ENCODE assay signal across 14 mouse cellular contexts in the genomic region with DNA sequence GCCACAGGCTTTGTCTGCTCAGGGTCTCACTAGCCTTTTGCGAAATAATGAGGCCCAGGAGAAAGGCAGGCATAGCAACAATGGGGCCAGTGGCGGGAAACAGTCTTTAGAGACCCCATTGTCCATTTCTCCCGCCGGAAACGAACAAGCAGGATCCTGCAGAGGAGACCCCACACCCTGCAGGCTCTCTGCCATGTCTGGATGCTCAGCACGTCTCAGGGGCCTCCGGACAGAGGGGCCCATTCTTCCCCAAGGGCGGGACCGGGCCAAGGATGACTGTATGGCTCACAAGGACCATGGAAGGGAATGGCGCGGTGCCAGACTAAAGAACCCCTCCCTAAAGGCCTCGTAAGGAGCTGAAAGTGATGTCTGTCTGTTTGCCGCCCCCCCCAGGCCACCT. TPM values are rescaled to one million over a fixed set of nuclear protein-coding genes. Genes with fewer than 3 reads are reported as not detected.
DNase-seq lines count a peak whose midpoint lies in the region; ATAC-seq and TF ChIP-seq lines count a peak whose summit lies in the region.
"Had no signal": no experiment of that assay in that cellular context is flagged by ENCODE, and none has a peak within 500 bp of the region (broad histone marks: within the 10 kb centered on the region; RNA-seq: fewer than 3 reads in every experiment).

No protein-coding gene starts in this region.

- H3K9me3 ChIP-seq in embryonic facial prominence, embryonic 10.5 days: no peaks in the 10 kb centered on the region
- no peaks in the 10 kb centered on the region for H3K9me3 ChIP-seq in hindbrain, embryonic 11.5 days (ENCODE audit: control insufficient read depth, low read length)
- no peaks in the 10 kb centered on the region for H3K9me3 ChIP-seq in midbrain, embryonic 16.5 days (replicated peaks; ENCODE audit: control insufficient read depth, low read length, poor library complexity, severe bottlenecking)
- H3K9me3 ChIP-seq: limb, embryonic 12.5 days had no signal

- peak overlapping the region; percentile 95 for H3K27ac ChIP-seq in layer of hippocampus, adult 2 months
- H3K27ac ChIP-seq in embryonic facial prominence, embryonic 10.5 days (replicated peaks): peak overlapping the region; percentile 91
- H3K27ac ChIP-seq in hindbrain, embryonic 11.5 days (ENCODE audit: low read depth, low read length): peak overlapping the region; percentile 94
- H3K27ac ChIP-seq in midbrain, embryonic 16.5 days (ENCODE audit: low read length): no peak overlapping the region

- no peak for DNase-seq in layer of hippocampus, adult 2 months (ENCODE audit: low spot score in 2 of 2)
- DNase-seq in layer of hippocampus, postnatal 10 days (ENCODE audit: low spot score in 2 of 2): no peak
- DNase-seq in embryonic facial prominence, embryonic 10.5 days (ENCODE audit: low spot score): no peak
- DNase-seq in hindbrain, embryonic 11.5 days (ENCODE audit: low spot score): peak; percentile 64
- no peak for DNase-seq in yolk sac, embryonic 10.5 days (ENCODE audit: low spot score)
- no peak for DNase-seq in cerebellum, postnatal 4 days (ENCODE audit: low spot score in 2 of 2)
- no peak for DNase-seq in layer of hippocampus, postnatal 36 days
- DNase-seq: adrenal gland, postnatal 10 days; kidney, adult 2 months had no signal

- TF ChIP-seq CTCF in layer of hippocampus, adult 2 months (conservative IDR thresholded peaks at IDR 0.05): no peak

- H3K36me3 ChIP-seq in embryonic facial prominence, embryonic 10.5 days (replicated peaks): peaks cover 38% of the 10 kb centered on the region
- no peaks in the 10 kb centered on the region for H3K36me3 ChIP-seq in hindbrain, embryonic 11.5 days (ENCODE audit: control insufficient read depth, insufficient read depth, low read length)
- H3K36me3 ChIP-seq in midbrain, embryonic 16.5 days (ENCODE audit: control insufficient read depth, insufficient read depth, low read length): peaks cover 3% of the 10 kb centered on the region; the same call in 1 of the 2 replicates

- peak; percentile 30; the same call in 1 of the 2 replicates for ATAC-seq in hindbrain, embryonic 11.5 days (ENCODE audit: low FRiP score)
- no peak for ATAC-seq in midbrain, embryonic 16.5 days

- peak overlapping the region; percentile 95 for H3K4me2 ChIP-seq in hindbrain, embryonic 11.5 days (replicated peaks; ENCODE audit: low read depth, low read length)
- H3K4me2 ChIP-seq in midbrain, embryonic 16.5 days (ENCODE audit: low read length): peak overlapping the region; percentile 4; the same call in 1 of the 2 replicates

- no peak overlapping the region; the same call in 1 of the 2 replicates for H3K4me3 ChIP-seq in layer of hippocampus, adult 2 months
- peak overlapping the region; percentile 77 for H3K4me3 ChIP-seq in embryonic facial prominence, embryonic 10.5 days
- peak overlapping the region; percentile 80; the same call in 1 of the 2 replicates for H3K4me3 ChIP-seq in hindbrain, embryonic 11.5 days (ENCODE audit: low read depth, low read length)
- H3K4me3 ChIP-seq in midbrain, embryonic 16.5 days (ENCODE audit: low read depth, low read length): no peak overlapping the region

- H3K4me1 ChIP-seq in embryonic facial prominence, embryonic 10.5 days: peaks cover 70% of the 10 kb centered on the region
- peaks cover 23% of the 10 kb centered on the region for H3K4me1 ChIP-seq in hindbrain, embryonic 11.5 days (replicated peaks; ENCODE audit: control insufficient read depth, insufficient read depth, low read length)
- H3K4me1 ChIP-seq in midbrain, embryonic 16.5 days (ENCODE audit: control insufficient read depth, insufficient read depth, low read length): peaks cover 38% of the 10 kb centered on the region

- no peaks in the 10 kb centered on the region for H3K27me3 ChIP-seq in embryonic facial prominence, embryonic 10.5 days (replicated peaks; ENCODE audit: low read depth, poor library complexity, severe bottlenecking)
- H3K27me3 ChIP-seq in hindbrain, embryonic 11.5 days (ENCODE audit: control insufficient read depth, insufficient read depth, low read length): no peaks in the 10 kb centered on the region
- H3K27me3 ChIP-seq in midbrain, embryonic 16.5 days (ENCODE audit: control insufficient read depth, insufficient read depth, low read depth, low read length): peaks cover 6% of the 10 kb centered on the region
- H3K27me3 ChIP-seq: limb, embryonic 12.5 days had no signal

- 44% methylated on average over 13 of the region's 13 CpGs for WGBS in embryonic facial prominence, embryonic 10.5 days
- 29% methylated on average over 13 of the region's 13 CpGs for WGBS in hindbrain, embryonic 11.5 days
- WGBS in midbrain, embryonic 16.5 days: 15% methylated on average over 13 of the region's 13 CpGs

- H3K9ac ChIP-seq in hindbrain, embryonic 11.5 days (ENCODE audit: low read depth, low read length): peak overlapping the region; percentile 29
- no peak overlapping the region for H3K9ac ChIP-seq in midbrain, embryonic 16.5 days (ENCODE audit: low read depth, low read length)

RNA-seq across cellular contexts. Expression of gene AC134908.4, which starts 1.3 kb away (rescaled TPM):
- 1 to 10 TPM; 1.4 to 1.9 TPM for total RNA-seq in layer of hippocampus, adult 2 months (2021)
- total RNA-seq in layer of hippocampus, postnatal 10 days (2021): not detected
- 0.95 and 1.0 TPM in 2 replicates for polyA plus RNA-seq in embryonic facial prominence, embryonic 10.5 days (2016; fragmentation: Nextera tagmentation; extraction: Ambion mirVana)
- 0.56 TPM in 1 of 2 replicates, not detected in the other for polyA plus RNA-seq in hindbrain, embryonic 11.5 days (2014; fragmentation: Nextera tagmentation; extraction: Ambion mirVana)
- polyA plus RNA-seq in midbrain, embryonic 16.5 days (2015; fragmentation: Nextera tagmentation; extraction: Ambion mirVana): 1.3 TPM in 1 of 2 replicates, not detected in the other
- total RNA-seq in layer of hippocampus, postnatal 36 days (2021): under 1 TPM in 1 of 2 experiments, not detected in 1; 0.81 TPM
- total RNA-seq: ES-E14; gastrocnemius, adult 18-20 months; megakaryocyte progenitor cell, adult 5-6 weeks had no signal
- polyA plus RNA-seq: limb, embryonic 12.5 days had no signal

RNA-seq across cellular contexts. Expression of gene Fam173a, which starts 1.5 kb away (rescaled TPM):
- total RNA-seq in layer of hippocampus, adult 2 months (2021): 10 to 100 TPM; 83.0 to 89.3 TPM
- 10 to 100 TPM; 69.2 to 80.1 TPM for total RNA-seq in layer of hippocampus, postnatal 10 days (2021)
- polyA plus RNA-seq in embryonic facial prominence, embryonic 10.5 days (2016; fragmentation: Nextera tagmentation; extraction: Ambion mirVana): 62.3 and 67.8 TPM in 2 replicates
- polyA plus RNA-seq in hindbrain, embryonic 11.5 days (2014; fragmentation: Nextera tagmentation; extraction: Ambion mirVana): 64.8 and 70.9 TPM in 2 replicates
- polyA plus RNA-seq in midbrain, embryonic 16.5 days (2015; fragmentation: Nextera tagmentation; extraction: Ambion mirVana): 91.8 and 96.9 TPM in 2 replicates
- total RNA-seq in layer of hippocampus, postnatal 36 days (2021): 10 to 100 TPM; 80.7 to 93.1 TPM

RNA-seq across cellular contexts. Expression of gene Metrn, which starts 2.7 kb away (rescaled TPM):
- total RNA-seq in layer of hippocampus, adult 2 months (2021): 10 to 100 TPM; 76.9 to 80.3 TPM
- total RNA-seq in layer of hippocampus, postnatal 10 days (2021): 10 to 100 TPM; 51.2 to 65.8 TPM
- 118 and 137 TPM in 2 replicates for polyA plus RNA-seq in embryonic facial prominence, embryonic 10.5 days (2016; fragmentation: Nextera tagmentation; extraction: Ambion mirVana)
- polyA plus RNA-seq in hindbrain, embryonic 11.5 days (2014; fragmentation: Nextera tagmentation; extraction: Ambion mirVana): 16.9 and 24.1 TPM in 2 replicates
- polyA plus RNA-seq in midbrain, embryonic 16.5 days (2015; fragmentation: Nextera tagmentation; extraction: Ambion mirVana): 33.1 and 37.1 TPM in 2 replicates
- 10 to 100 TPM; 73.2 to 85.6 TPM for total RNA-seq in layer of hippocampus, postnatal 36 days (2021)

RNA-seq across cellular contexts. Expression of gene Ccdc78, which starts 7.8 kb away (rescaled TPM):
- total RNA-seq in layer of hippocampus, adult 2 months (2021): under 1 TPM; 0.49 to 0.51 TPM
- under 1 TPM; 0.23 to 0.33 TPM for total RNA-seq in layer of hippocampus, postnatal 10 days (2021)
- 0.62 and 1.2 TPM in 2 replicates for polyA plus RNA-seq in embryonic facial prominence, embryonic 10.5 days (2016; fragmentation: Nextera tagmentation; extraction: Ambion mirVana)
- 0.42 TPM in 1 of 2 replicates, not detected in the other for polyA plus RNA-seq in hindbrain, embryonic 11.5 days (2014; fragmentation: Nextera tagmentation; extraction: Ambion mirVana)
- polyA plus RNA-seq in midbrain, embryonic 16.5 days (2015; fragmentation: Nextera tagmentation; extraction: Ambion mirVana): 0.34 and 0.39 TPM in 2 replicates
- under 1 TPM; 0.20 to 0.25 TPM for total RNA-seq in layer of hippocampus, postnatal 36 days (2021)
- total RNA-seq: adrenal gland, postnatal 10 days; gastrocnemius, adult 18-20 months had no signal

RNA-seq across cellular contexts. Expression of gene Haghl, which starts 8.7 kb away (rescaled TPM):
- total RNA-seq in layer of hippocampus, adult 2 months (2021): 100 to 1,000 TPM; 116 to 117 TPM
- total RNA-seq in layer of hippocampus, postnatal 10 days (2021): 100 to 1,000 TPM; 140 to 157 TPM
- polyA plus RNA-seq in embryonic facial prominence, embryonic 10.5 days (2016; fragmentation: Nextera tagmentation; extraction: Ambion mirVana): 59.9 and 69.1 TPM in 2 replicates
- 63.6 and 70.3 TPM in 2 replicates for polyA plus RNA-seq in hindbrain, embryonic 11.5 days (2014; fragmentation: Nextera tagmentation; extraction: Ambion mirVana)
- 147 and 165 TPM in 2 replicates for polyA plus RNA-seq in midbrain, embryonic 16.5 days (2015; fragmentation: Nextera tagmentation; extraction: Ambion mirVana)
- 100 to 1,000 TPM in 1 of 2 experiments, 10 to 100 TPM in 1; 98.1 to 107 TPM for total RNA-seq in layer of hippocampus, postnatal 36 days (2021)

Comparison
In these comparisons a context has a peak if more than half of its experiments do, and no peak if none do; other contexts are left out.
1. H3K4me3 ChIP-seq: peak in embryonic facial prominence, embryonic 10.5 days (single experiment) and hindbrain, embryonic 11.5 days (single experiment); none in layer of hippocampus, adult 2 months (single experiment) and midbrain, embryonic 16.5 days (single experiment).